Mouse (Mus musculus) myocyte (in vitro differentiated cells): ENCODE measurements around the gene Nedd9. TPM values are rescaled to one million over a fixed set of nuclear protein-coding genes. Genes with fewer than 3 reads are reported as not detected.

Source experiments
- H3K27me3 ChIP-seq: one replicate; pipeline ENCODE4 v1.6.1; 2011; ENCODE audit not compliant: control insufficient read depth, insufficient read depth, insufficient read length
- H3K36me3 ChIP-seq: one replicate; pipeline ENCODE4 v1.6.1; 2011; ENCODE audit not compliant: control insufficient read depth, insufficient read depth
- H3K4me2 ChIP-seq: one replicate; pipeline ENCODE4 v1.6.1; 2011; ENCODE audit warnings: low read depth, control low read depth
- H3K4me3 ChIP-seq: one replicate; pipeline ENCODE4 v1.5.1; 2011; ENCODE audit warnings: mild to moderate bottlenecking, control low read depth, moderate library complexity
- H3K79me2 ChIP-seq: one replicate; pipeline ENCODE4 v1.6.1; 2011; ENCODE audit not compliant: control insufficient read depth, insufficient read depth
- H3ac ChIP-seq: one replicate; pipeline ENCODE4 v1.6.1; 2011; ENCODE audit not compliant: control insufficient read depth, insufficient read length
- CEBPB ChIP-seq: IDR thresholded peaks from 2 replicates; pipeline ENCODE4 v1.6.1; 2011; ENCODE audit warnings: mild to moderate bottlenecking, moderate library complexity; ENCODE audit not compliant: poor library complexity, insufficient read depth, severe bottlenecking
- E2F4 ChIP-seq: IDR thresholded peaks from one replicate; pipeline ENCODE4 v1.6.1; 2011; ENCODE audit warnings: mild to moderate bottlenecking, control low read depth, moderate library complexity; ENCODE audit not compliant: insufficient read depth
- MAX ChIP-seq: IDR thresholded peaks from one replicate; pipeline ENCODE4 v1.6.1; 2011; ENCODE audit warnings: low read depth, mild to moderate bottlenecking, control low read depth
- MYOD1 ChIP-seq, 3 experiments: IDR thresholded peaks; one replicate each; pipeline ENCODE4 v1.6.1; 2011; ENCODE audit warnings: control low read depth in 2 of 3, low read depth in 2 of 3, mild to moderate bottlenecking in 2 of 3, moderate library complexity in 1 of 3; ENCODE audit not compliant: insufficient read length in 2 of 3, control insufficient read depth in 1 of 3
- MYOG ChIP-seq, 3 experiments: IDR thresholded peaks; one replicate each; pipeline ENCODE4 v1.6.1; 2011; ENCODE audit warnings: control low read depth in 2 of 3, low read depth in 2 of 3, mild to moderate bottlenecking in 2 of 3; ENCODE audit not compliant: insufficient read length in 2 of 3, control insufficient read depth in 1 of 3, insufficient read depth in 1 of 3
- POLR2A ChIP-seq: IDR thresholded peaks from one replicate; pipeline ENCODE4 v1.6.1; 2011; ENCODE audit warnings: low read depth, mild to moderate bottlenecking, control low read depth, moderate library complexity; ENCODE audit not compliant: insufficient read length
- POLR2AphosphoS2 ChIP-seq: IDR thresholded peaks from one replicate; pipeline ENCODE4 v1.6.1; 2011; ENCODE audit warnings: low read depth, control low read depth; ENCODE audit not compliant: insufficient read length
- REST ChIP-seq: IDR thresholded peaks from one replicate; pipeline ENCODE4 v1.6.1; 2011; ENCODE audit warnings: mild to moderate bottlenecking, control low read depth, moderate library complexity; ENCODE audit not compliant: insufficient read depth, insufficient read length
- SRF ChIP-seq: IDR thresholded peaks from one replicate; pipeline ENCODE4 v1.6.1; 2011; ENCODE audit warnings: low read depth; ENCODE audit not compliant: control insufficient read depth, insufficient read length
- TCF12 ChIP-seq: IDR thresholded peaks from one replicate; pipeline ENCODE4 v1.6.1; 2011; ENCODE audit warnings: mild to moderate bottlenecking, control low read depth; ENCODE audit not compliant: poor library complexity, insufficient read depth, severe bottlenecking
- TCF3 ChIP-seq: IDR thresholded peaks from one replicate; pipeline ENCODE4 v1.6.1; 2011; ENCODE audit warnings: low read depth, control low read depth; ENCODE audit not compliant: insufficient read length
- USF1 ChIP-seq: IDR thresholded peaks from one replicate; pipeline ENCODE4 v1.6.1; 2011; ENCODE audit warnings: low read depth, mild to moderate bottlenecking, control low read depth, moderate library complexity
- polyA plus RNA-seq: library from polyadenylated mRNA; unstranded; fragments of >200 nt; fragmentation: generic; extraction: Trizol; gene quantifications from one replicate; pipeline ENCODE4 v1.2.1, GENCODE M21; 2012; ENCODE audit warnings: missing spikeins

The Nedd9 gene
- polyA plus RNA-seq, 1 experiment: 11.6 TPM

GRCm38 (mm10) chr13:41377856-41378255, 109.3 kb downstream of the Nedd9 start:
- TF ChIP-seq POLR2AphosphoS2: no peak
- TF ChIP-seq USF1: no peak
- TF ChIP-seq CEBPB: no peak
- no peak for TF ChIP-seq E2F4
- TF ChIP-seq SRF: no peak
- TF ChIP-seq MYOD1 (IDR thresholded peaks at IDR 0.05; ENCODE audit: control insufficient read depth in 1 of 3, insufficient read length in 2 of 3, low read depth in 2 of 3): no peak
- no peak for TF ChIP-seq MYOG (IDR thresholded peaks at IDR 0.05; ENCODE audit: control insufficient read depth in 1 of 3, insufficient read depth in 1 of 3, insufficient read length in 2 of 3, low read depth in 2 of 3)
- no peak for TF ChIP-seq MAX
- TF ChIP-seq REST: no peak
- TF ChIP-seq TCF12: no peak
- TF ChIP-seq POLR2A: no peak
- no peak for TF ChIP-seq TCF3
- Histone ChIP-seq H3K4me2 (no peak overlapping the region), H3ac (no peak overlapping the region), H3K79me2 (no peaks in the 10 kb centered on the region), H3K4me3 (no peak overlapping the region), H3K27me3 (no peaks in the 10 kb centered on the region), H3K36me3 (no peaks in the 10 kb centered on the region)

GRCm38 (mm10) chr13:41377011-41377431, 110.1 kb downstream of the Nedd9 start:
- Histone ChIP-seq H3K27me3 (no peaks in the 10 kb centered on the region), H3K4me3 (no peak overlapping the region), H3K79me2 (no peaks in the 10 kb centered on the region), H3ac (no peak overlapping the region), H3K4me2 (no peak overlapping the region), H3K36me3 (no peaks in the 10 kb centered on the region)
- no peak for TF ChIP-seq CEBPB
- TF ChIP-seq MYOD1 (IDR thresholded peaks at IDR 0.05; ENCODE audit: control insufficient read depth in 1 of 3, insufficient read length in 2 of 3, low read depth in 2 of 3): no peak
- no peak for TF ChIP-seq TCF12
- TF ChIP-seq REST: no peak
- no peak for TF ChIP-seq E2F4
- TF ChIP-seq MAX: no peak
- TF ChIP-seq POLR2AphosphoS2: no peak
- TF ChIP-seq SRF: no peak
- TF ChIP-seq POLR2A: no peak
- TF ChIP-seq USF1: no peak
- no peak for TF ChIP-seq MYOG (IDR thresholded peaks at IDR 0.05; ENCODE audit: control insufficient read depth in 1 of 3, insufficient read depth in 1 of 3, insufficient read length in 2 of 3, low read depth in 2 of 3)

- TF ChIP-seq MYOD1 (IDR thresholded peaks at IDR 0.05; ENCODE audit: control insufficient read depth in 1 of 3, insufficient read length in 2 of 3, low read depth in 2 of 3) (no peak), POLR2A (no peak)
- Histone ChIP-seq H3K4me2 (no peak overlapping the region), H3K36me3 (no peaks in the 10 kb centered on the region), H3K4me3 (no peak overlapping the region), H3ac (no peak overlapping the region), H3K79me2 (no peaks in the 10 kb centered on the region), H3K27me3 (no peaks in the 10 kb centered on the region)
These were observed 111.1 kb downstream of the Nedd9 start for GRCm38 (mm10) chr13:41376111-41376510.

- no peak overlapping the region for H3ac ChIP-seq
- H3K27me3 ChIP-seq: no peaks in the 10 kb centered on the region
- no peaks in the 10 kb centered on the region for H3K36me3 ChIP-seq
- TF ChIP-seq TCF12 (no peak), MAX (no peak)
- H3K79me2 ChIP-seq: no peaks in the 10 kb centered on the region
- H3K4me2 ChIP-seq: no peak overlapping the region
- no peak overlapping the region for H3K4me3 ChIP-seq
These were observed 111.5 kb downstream of the Nedd9 start for GRCm38 (mm10) chr13:41375696-41376095.

- Histone ChIP-seq H3K4me3 (no peak overlapping the region), H3K4me2 (no peak overlapping the region), H3K36me3 (no peaks in the 10 kb centered on the region), H3K27me3 (no peaks in the 10 kb centered on the region), H3K79me2 (no peaks in the 10 kb centered on the region), H3ac (no peak overlapping the region)
- TF ChIP-seq POLR2AphosphoS2 (no peak), CEBPB (no peak), USF1 (no peak), MAX (no peak), MYOD1 (IDR thresholded peaks at IDR 0.05; ENCODE audit: control insufficient read depth in 1 of 3, insufficient read length in 2 of 3, low read depth in 2 of 3) (no peak), POLR2A (no peak)
These were observed 112.3 kb downstream of the Nedd9 start for GRCm38 (mm10) chr13:41374886-41375285.
